Mouse (Mus musculus) stomach, embryonic 14.5 days (tissue): Measurements from ENCODE around the gene Slc35e2. TPM values are rescaled to one million over a fixed set of nuclear protein-coding genes. Genes with fewer than 3 reads are reported as not detected.
"Not testable (repeated sequence)": the region's sequence is repeated elsewhere in the genome, so short reads cannot be mapped to it uniquely, and the experiment has no call there.

Experiments used
- ATAC-seq: fragments of 200-750 bp; cut with Nextera tagmentation; 2 replicates; pipeline ENCODE4 v1.8.0; 2017; ENCODE audit warnings: low read depth, moderate TSS enrichment; ENCODE audit not compliant: insufficient number of reproducible peaks, insufficient read depth, low FRiP score
- H3K27ac ChIP-seq: fragments of 300-500 bp; sonication (generic); 2 replicates; pipeline ENCODE4 v1.5.1; 2014; ENCODE audit warnings: mild to moderate bottlenecking, low read length, moderate library complexity, mixed read lengths
- H3K27me3 ChIP-seq: fragments of 300-500 bp; sonication (generic); 2 replicates; pipeline ENCODE4 v1.6.1; 2014; ENCODE audit warnings: low read length, control low read depth, mixed read lengths; ENCODE audit not compliant: control insufficient read depth, insufficient read depth
- H3K36me3 ChIP-seq: fragments of 300-500 bp; sonication (generic); 2 replicates; pipeline ENCODE4 v1.6.1; 2014; ENCODE audit warnings: mild to moderate bottlenecking, control low read depth, low read length, moderate library complexity, mixed read lengths; ENCODE audit not compliant: control insufficient read depth, insufficient read depth
- H3K4me1 ChIP-seq: fragments of 300-500 bp; sonication (generic); 2 replicates; pipeline ENCODE4 v1.6.1; 2014; ENCODE audit warnings: low read length, control low read depth, mixed read lengths; ENCODE audit not compliant: control insufficient read depth, insufficient read depth
- H3K4me2 ChIP-seq: fragments of 300-500 bp; sonication (generic); replicated peaks from 2 replicates; pipeline ENCODE4 v1.6.1; 2014; ENCODE audit warnings: low read depth, low read length, control low read depth
- H3K4me3 ChIP-seq: fragments of 300-500 bp; sonication (generic); 2 replicates; pipeline ENCODE4 v1.5.1; 2014; ENCODE audit warnings: low read depth, low read length, control low read depth
- H3K9ac ChIP-seq: fragments of 300-500 bp; sonication (generic); replicated peaks from 2 replicates; pipeline ENCODE4 v1.6.1; 2014; ENCODE audit warnings: low read depth, mild to moderate bottlenecking, control low read depth, low read length, moderate library complexity, mixed read lengths
- H3K9me3 ChIP-seq: fragments of 300-500 bp; sonication (generic); 2 replicates; pipeline ENCODE4 v1.6.1; 2016; ENCODE audit warnings: low read depth, low read length, control low read depth; ENCODE audit not compliant: control insufficient read depth
- WGBS: fragments of 180-500 bp; shearing (Covaris S2); extraction: QIAGEN DNeasy Blood & Tissue Kit; methylation state at CpG from one replicate; pipeline ENCODE4 v1.1.7; 2014; 5-methylcytosine and 5-hydroxymethylcytosine counted together
- polyA plus RNA-seq: library from polyadenylated mRNA; unstranded; fragments of >200 nt; fragmentation: Nextera tagmentation; extraction: Ambion mirVana; gene quantifications from 2 replicates; pipeline ENCODE4 v1.2.1, GENCODE M21; 2014

The Slc35e2 gene
- polyA plus RNA-seq, 1 experiment from 2014 or later = 10.4 TPM

DNA sequence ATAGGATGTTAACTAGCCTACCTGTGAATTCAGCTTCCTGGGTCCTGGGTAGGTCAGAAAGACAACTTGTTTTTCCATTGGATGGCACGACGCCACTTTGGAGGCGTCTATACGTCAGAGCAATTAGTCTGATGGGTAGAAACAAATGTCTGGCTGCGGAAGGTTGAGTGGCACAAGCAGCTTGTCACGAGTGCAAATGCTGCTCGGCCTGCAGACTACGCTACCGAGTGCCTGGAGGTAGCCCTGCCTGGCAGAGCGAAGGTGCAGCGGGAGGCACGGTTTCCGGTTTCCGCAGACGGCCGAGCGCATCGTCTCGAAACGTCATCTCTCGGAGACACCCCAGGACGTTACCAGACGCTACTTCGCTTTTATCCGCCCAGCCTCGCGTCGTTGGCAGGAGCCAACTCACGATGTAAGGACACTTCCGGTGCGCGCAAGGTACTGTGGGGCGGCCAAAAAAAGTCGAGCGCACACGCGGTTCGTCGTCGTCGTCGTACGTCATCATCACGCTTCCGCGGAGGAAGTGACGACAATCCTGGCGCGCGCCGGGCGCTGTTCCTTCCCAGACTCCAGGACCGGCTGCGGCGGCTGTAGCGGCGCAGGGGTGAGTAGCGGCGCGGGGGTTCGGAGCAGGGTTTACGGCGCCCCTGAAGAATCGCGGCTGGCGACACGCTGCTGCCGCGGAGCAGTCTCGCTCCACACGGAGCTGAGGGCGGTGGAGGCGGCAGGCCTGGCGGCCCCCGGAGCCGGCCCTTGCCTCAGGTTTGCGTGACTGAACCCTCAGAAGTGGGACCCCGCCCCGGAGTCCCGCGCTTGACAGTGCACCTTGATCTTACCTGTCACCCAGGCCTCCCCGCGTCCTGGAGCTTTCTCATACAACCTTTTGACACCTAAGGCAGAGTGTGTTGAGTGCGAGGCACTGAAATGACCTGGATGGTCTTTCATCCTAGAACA, 23.4 kb downstream of the Slc35e2 start, which contains the start of gene Cdk11b:
TSS of gene Cdk11b (plus strand) at position 517 of the 954 bp plus-strand sequence.
- Histone ChIP-seq H3K9ac (peak within 1 kb of the TSS; percentile 80), H3K27me3 (no peaks in the 10 kb centered on the region), H3K9me3 (no peaks in the 10 kb centered on the region), H3K27ac (peak within 1 kb of the TSS; percentile 84), H3K4me3 (peak within 1 kb of the TSS; percentile 99), H3K4me1 (no peaks in the 10 kb centered on the region), H3K36me3 (peaks cover 24% of the 10 kb centered on the region), H3K4me2 (peak within 1 kb of the TSS; percentile 87)
- under 1% methylated on average over 83 of the region's 84 CpGs for WGBS
- peak; percentile 100 for ATAC-seq

DNA sequence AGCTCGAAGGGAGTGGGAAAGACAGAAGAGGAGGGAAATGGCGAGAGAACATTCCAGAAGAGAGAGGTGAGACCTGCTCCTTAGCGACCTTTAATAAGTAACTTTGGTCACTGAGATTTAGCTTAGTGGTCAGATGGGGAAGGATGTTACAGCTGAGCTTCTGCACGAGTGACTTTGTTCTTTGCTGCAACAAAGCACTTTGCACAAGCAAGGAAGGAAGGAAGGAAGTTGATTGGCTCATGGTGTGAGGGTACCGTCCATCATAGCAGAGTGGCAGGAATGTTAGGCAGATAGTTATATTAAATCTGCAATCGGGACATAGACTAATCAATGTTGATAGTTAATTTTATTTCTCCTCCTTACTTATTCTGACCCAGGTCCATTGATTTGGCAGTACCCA, 29.1 kb downstream of the Slc35e2 start:
- no peak overlapping the region for H3K9ac ChIP-seq
- no peak overlapping the region for H3K27ac ChIP-seq
- H3K4me1 ChIP-seq = no peaks in the 10 kb centered on the region
- no peaks in the 10 kb centered on the region for H3K27me3 ChIP-seq
- H3K9me3 ChIP-seq = no peaks in the 10 kb centered on the region
- H3K4me3 ChIP-seq = no peak overlapping the region
- 89% methylated on average over 6 of the region's 6 CpGs for WGBS
- ATAC-seq = no peak
- no peak overlapping the region for H3K4me2 ChIP-seq
- H3K36me3 ChIP-seq = peaks cover 61% of the 10 kb centered on the region

DNA sequence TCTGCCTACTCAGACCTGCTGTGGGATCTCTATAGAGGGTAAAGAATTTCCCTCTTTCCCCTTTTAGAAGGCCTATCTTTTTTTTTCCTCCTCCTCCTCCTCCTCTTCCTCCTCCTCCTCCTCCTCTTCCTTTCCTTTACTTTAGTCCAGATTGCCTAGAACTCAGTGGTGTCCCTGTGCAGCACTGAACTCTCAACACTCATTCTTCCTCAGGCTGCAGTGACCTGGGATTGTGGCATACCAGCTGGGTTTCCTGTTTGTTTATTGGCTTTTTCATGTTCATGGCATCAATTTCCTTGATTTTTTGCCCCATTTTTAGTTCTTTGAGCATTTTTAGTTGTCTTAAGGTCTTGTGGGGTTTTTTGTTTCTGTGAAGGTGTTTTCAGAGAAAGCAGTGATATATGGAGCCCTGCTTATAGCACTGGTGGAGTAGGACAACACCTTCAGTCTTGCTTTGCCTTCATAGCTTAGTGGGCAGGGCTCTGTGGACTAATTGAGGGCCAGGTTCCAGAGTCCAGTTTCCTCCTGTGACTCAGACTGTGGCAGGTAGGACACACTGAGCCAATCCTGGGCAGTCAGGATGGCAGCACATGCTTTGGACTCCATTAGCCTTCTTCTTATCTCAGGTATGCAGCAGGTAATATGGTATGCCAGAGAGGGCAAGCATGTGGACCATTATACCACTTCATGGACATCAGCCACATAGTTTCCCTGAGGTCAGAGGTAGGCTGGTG, 34.7 kb downstream of the Slc35e2 start:
- Histone ChIP-seq H3K4me2 (no peak overlapping the region), H3K36me3 (peaks cover 65% of the 10 kb centered on the region), H3K27ac (no peak overlapping the region), H3K4me1 (no peaks in the 10 kb centered on the region), H3K9ac (no peak overlapping the region), H3K9me3 (no peaks in the 10 kb centered on the region), H3K27me3 (no peaks in the 10 kb centered on the region), H3K4me3 (no peak overlapping the region)
- no peak for ATAC-seq

DNA sequence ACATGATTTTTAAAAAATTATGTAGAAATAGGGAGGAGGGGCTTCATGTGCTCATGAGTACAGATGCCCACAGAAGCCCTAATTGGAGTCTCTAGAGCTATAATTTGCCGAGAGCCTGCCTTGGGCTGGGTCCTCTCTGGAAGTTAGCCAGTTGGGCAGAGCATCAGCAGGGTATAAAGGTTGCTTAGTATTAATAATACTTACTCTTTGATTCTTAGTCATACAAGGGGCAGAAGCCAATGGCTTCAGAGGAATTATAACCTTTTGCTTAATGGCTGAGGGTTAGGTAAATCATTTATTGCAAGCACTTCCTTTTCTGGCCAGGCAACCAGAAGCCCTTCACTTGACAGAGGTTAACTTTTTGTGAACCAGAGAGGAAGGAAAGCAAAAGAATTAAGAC, 42.3 kb downstream of the Slc35e2 start:
- no peaks in the 10 kb centered on the region for H3K27me3 ChIP-seq
- H3K9ac ChIP-seq = no peak overlapping the region
- H3K4me3 ChIP-seq = no peak overlapping the region
- no peak overlapping the region for H3K27ac ChIP-seq
- H3K9me3 ChIP-seq = no peaks in the 10 kb centered on the region
- WGBS = 86% methylated on average over 1 of the region's 1 CpGs
- H3K4me1 ChIP-seq = no peaks in the 10 kb centered on the region
- H3K4me2 ChIP-seq = no peak overlapping the region
- no peak for ATAC-seq
- peaks cover 74% of the 10 kb centered on the region for H3K36me3 ChIP-seq

DNA sequence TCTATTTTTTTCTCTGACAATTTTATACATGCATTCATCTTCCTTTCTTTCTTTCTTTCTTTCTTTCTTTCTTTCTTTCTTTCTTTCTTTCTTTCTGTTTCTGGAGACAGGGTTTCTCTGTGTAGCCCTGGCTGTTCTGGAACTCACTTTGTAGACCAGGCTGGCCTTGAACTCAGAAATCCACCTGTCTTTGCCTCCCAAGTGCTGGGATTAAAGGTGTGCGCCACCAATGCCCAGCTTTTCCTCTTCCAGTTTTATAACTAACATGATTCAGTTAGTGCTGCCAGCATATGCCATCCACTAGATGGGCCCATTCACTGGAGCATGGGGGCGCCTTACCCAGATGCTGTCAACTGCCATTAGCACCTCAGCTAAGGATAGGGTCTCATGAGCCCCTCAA, 44.1 kb downstream of the Slc35e2 start, which contains the start of gene Gm10563:
TSS of gene Gm10563 (minus strand) at position 101 of the 400 bp plus-strand sequence.
- not testable (repeated sequence) for H3K4me2 ChIP-seq, H3K9me3 ChIP-seq, ATAC-seq, H3K4me3 ChIP-seq, H3K9ac ChIP-seq, H3K27me3 ChIP-seq, H3K27ac ChIP-seq, H3K4me1 ChIP-seq
- WGBS = 96% methylated on average over 2 of the region's 2 CpGs
- peaks cover 82% of the 10 kb centered on the region for H3K36me3 ChIP-seq

DNA sequence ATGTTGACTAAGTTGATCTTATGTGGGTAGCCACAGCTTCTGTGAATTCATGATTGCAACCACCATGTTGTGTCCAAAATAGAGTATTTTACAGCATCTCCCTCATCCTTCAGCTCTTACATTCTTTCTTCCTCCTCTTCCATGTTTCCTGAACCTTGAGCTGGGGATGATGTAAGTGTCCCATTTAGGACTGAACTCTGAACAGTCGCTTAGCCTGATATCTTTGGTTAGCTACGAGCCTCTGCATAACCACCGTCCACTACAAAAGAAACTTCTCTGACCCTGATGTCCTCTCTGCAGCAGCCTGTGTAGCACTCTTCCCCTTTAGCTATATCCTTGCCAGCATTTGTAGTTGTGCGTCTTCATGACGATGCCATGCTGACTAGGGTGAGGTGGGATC, 44.5 kb downstream of the Slc35e2 start:
- H3K27me3 ChIP-seq = no peaks in the 10 kb centered on the region
- H3K36me3 ChIP-seq = peaks cover 82% of the 10 kb centered on the region
- no peak overlapping the region for H3K9ac ChIP-seq
- H3K4me3 ChIP-seq = no peak overlapping the region
- H3K9me3 ChIP-seq = no peaks in the 10 kb centered on the region
- H3K4me1 ChIP-seq = no peaks in the 10 kb centered on the region
- H3K4me2 ChIP-seq = no peak overlapping the region
- WGBS = 93% methylated on average over 5 of the region's 5 CpGs
- H3K27ac ChIP-seq = no peak overlapping the region
- no peak for ATAC-seq

DNA sequence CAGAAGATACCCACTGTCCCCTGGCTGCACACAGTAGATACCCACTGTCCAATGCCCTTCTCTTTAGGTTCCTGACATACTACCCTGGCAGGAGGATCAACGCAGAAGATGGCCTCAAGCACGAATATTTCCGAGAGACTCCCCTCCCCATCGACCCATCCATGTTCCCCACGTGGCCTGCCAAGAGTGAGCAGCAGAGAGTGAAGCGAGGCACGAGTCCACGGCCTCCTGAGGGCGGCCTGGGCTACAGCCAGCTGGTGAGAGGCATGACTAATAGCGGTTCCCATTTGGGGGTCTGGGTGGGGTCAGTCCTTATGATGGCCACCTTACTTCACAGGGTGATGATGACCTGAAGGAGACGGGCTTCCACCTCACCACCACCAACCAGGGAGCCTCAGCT, 48.1 kb downstream of the Slc35e2 start:
- Histone ChIP-seq H3K36me3 (peaks cover 55% of the 10 kb centered on the region), H3K4me1 (peaks cover 26% of the 10 kb centered on the region), H3K9ac (no peak overlapping the region), H3K9me3 (no peaks in the 10 kb centered on the region), H3K27me3 (0 out of 2 replicates have a peak, but pooled peaks cover 7% of the 10 kb centered on the region), H3K27ac (no peak overlapping the region), H3K4me3 (no peak overlapping the region), H3K4me2 (no peak overlapping the region)
- WGBS = 88% methylated on average over 11 of the region's 11 CpGs
- ATAC-seq = no peak

DNA sequence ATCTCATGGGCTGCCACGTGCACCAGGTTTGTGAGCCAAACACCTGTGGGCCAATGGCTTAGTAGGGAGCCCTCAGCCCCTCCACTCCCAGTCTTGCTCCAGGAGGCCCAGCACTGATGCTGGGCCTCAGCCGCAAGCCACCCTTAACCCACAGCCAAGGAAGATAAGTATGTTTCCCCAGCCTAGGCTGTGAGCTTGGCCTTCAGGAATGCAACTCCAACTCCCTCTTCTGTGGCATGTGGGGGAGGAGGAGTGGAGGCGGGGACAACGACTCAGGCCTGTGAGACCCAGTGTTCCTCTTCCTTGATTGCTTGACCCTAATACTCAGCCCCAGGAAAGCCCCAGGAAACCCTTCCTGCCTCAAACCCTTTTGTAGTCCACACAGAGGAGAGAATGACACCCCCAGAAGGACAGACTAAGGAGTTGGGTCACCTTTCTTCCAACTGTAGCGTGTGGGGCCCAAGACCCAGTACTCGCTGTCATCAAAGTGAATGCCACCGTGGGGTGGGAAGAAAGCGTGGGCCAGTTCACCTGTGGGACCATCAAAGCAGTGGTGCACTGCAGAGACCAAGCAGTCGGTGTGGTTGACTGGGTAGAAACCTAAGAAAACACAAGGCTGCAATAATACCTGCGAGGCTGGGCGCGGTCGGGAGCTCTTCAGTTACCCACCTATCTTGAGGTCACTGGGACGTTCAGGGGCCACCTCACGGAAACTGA, 50.5 kb downstream of the Slc35e2 start:
- Histone ChIP-seq H3K4me3 (0 out of 2 replicates have a peak overlapping the region, but pooled peaks have one; percentile 39), H3K36me3 (peaks cover 46% of the 10 kb centered on the region), H3K27me3 (peaks cover 7% of the 10 kb centered on the region; the same call in 1 of the 2 replicates), H3K9ac (no peak overlapping the region), H3K4me2 (peak overlapping the region; percentile 86; the same call in 1 of the 2 replicates), H3K4me1 (peaks cover 34% of the 10 kb centered on the region), H3K9me3 (no peaks in the 10 kb centered on the region), H3K27ac (peak overlapping the region; percentile 44; the same call in 1 of the 2 replicates)
- WGBS = 61% methylated on average over 15 of the region's 15 CpGs
- peak; percentile 51 for ATAC-seq
